Mouse (Mus musculus): ENCODE data around the gene Gm10031. TPM values are rescaled to one million over a fixed set of nuclear protein-coding genes. Genes with fewer than 3 reads are reported as not detected.

Gm10031 gene
- total RNA-seq, 1 experiment from 2014 or later, result 41.3 TPM

DNA sequence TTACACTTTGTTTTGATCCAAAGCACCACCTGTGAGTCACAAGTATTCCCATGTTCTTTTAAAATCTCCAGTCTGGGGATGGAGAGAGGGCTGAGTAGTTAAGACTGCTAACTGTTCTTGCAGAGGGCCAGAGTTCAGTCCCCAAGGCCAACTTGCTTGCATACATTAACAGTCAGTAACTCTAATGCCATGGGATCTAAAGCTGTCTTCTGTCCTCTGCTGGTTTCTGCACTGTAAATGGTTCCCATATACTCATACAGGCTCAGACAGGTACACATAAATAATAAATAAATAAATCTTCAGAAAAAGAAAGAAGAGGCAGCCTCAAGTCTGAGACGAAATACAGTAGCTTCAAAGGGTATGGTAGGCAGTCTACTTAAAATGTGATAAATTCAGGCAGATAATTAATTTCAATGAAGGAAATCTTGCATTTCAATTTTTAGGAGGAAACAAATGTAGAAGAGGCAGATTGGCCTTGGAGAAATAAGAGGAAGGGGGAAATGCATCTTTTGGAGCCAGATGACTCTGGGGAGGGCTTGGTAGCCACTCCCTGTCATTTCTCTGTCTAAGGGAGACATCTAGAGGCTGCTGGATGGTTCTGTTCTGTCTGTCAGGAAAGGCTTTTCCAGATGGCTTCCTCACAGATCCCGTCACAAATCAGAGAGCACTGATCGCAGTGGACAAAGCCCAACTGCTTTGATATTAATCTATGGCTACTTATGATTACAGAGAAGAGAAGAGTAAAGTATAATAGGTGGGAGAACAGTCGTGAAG is 16.2 kb downstream of the Gm10031 start:
- DNase-seq, result peak; percentile 39

DNA sequence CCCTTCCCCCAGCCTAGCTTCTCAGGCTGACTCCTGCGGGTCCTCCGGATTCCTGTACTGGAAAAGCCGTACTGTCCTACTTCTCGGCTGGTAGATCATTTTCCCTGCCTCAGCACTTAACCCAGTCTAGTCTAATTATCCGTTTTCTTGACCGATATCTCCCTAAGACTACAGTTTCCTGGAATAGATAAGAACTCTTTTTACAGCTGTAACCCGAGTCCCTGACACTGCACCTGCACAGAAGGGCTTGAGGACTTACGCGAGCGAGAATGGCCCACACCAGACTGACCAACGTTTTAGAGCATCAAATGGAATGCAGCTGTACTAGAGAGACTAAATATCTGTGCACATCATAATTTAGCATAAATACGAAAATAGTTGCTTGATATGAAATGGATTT is 20.2 kb downstream of the Gm10031 start:
- DNase-seq, result no peak

DNA sequence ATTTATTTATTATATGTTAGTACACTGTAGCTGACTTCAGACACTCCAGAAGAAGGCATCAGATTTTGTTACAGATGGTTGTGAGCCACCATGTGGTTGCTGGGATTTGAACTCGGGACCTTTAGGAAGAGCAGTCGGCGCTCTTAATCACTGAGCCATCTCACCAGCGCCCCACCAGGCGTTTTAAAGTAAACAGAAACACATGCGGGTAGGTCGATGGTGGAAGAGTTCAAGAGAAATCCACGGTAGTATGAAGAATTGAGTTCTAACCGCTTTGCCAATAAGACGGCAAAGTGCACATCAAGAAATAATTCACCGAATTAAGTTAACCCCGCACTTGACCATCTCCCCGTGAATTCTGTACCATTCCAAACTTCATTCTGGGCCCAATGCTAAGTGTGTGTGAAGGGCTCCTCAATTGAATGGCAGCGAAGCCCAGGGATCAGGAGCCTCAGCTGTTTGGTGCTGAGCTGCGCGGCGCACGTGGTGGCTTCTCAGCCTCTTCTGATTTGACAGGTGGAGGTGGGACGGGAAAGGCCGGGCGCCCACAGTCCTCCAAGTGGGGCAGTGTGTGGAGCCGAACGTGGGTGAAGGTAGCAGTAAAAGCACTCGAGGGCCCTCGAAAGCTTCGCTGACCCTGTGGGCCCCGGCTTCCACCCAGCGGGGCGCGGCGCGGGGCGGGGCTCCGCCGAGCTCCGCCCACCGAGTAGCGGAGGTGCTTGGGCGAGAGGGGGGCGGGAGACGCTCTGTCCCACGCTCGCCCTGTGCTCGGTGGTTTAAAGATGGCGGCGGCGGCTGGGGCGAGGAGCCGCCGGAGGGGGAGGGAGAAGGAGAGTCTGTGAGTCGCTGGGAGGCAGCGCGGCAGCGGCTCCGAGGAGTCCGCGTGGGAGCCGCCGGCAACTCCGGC is 34.5 kb downstream of the Gm10031 start, which contains the start of gene Abl2:
Abl2 (plus strand) TSS at position 763 of the 907 bp plus-strand sequence.
- DNase-seq, result peak; percentile 95

DNA sequence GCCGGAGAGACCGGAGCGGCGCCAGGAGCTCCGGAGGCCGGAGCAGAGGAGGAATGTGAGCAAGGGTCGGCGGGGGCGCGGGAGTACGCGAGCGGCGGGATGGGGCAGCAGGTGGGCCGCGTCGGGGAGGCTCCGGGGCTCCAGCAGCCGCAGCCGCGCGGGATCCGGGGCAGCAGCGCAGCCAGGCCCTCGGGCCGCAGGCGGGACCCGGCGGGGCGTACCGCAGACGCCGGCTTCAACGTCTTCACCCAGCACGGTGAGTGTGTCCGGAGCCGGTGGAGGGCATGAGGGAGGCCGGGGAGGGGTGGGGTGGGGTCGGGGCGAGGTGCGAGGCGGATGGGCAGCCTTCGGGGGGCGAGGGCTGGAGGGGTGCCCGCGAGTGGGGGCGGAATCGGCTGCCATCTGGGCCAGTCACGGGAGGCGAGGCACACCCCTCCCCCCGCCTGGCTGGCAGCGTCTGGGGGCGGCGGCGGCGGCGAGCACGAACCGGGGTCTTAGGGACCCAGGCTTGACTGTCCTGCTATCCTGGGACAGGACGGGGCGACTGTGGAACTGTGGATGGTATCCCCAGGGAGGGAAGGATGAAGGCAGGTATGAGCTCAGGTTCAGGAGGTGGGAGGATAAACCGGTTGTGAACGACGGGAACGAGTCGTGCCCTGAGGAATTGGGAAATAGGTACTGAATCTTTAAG is 35.3 kb downstream of the Gm10031 start:
- DNase-seq, result peak; percentile 72

DNA sequence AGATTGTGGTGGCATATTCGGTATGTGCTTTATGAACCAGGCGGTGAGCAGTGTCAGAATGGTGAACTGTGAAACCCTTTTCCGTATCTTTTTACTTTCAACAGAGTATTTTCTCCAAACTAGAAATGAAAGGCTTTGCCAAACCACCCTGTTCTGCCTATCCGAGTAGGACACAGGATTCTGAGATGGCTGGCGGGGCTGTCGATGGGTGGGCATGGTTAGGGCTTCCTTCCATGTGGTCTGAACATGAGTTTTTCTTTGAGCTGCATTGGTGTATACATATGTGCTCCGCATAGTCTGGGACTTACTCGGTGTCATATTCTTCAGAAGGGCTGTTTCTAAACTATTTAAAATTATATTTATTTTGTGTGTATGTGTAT is 35.8 kb downstream of the Gm10031 start:
- no peak for DNase-seq

DNA sequence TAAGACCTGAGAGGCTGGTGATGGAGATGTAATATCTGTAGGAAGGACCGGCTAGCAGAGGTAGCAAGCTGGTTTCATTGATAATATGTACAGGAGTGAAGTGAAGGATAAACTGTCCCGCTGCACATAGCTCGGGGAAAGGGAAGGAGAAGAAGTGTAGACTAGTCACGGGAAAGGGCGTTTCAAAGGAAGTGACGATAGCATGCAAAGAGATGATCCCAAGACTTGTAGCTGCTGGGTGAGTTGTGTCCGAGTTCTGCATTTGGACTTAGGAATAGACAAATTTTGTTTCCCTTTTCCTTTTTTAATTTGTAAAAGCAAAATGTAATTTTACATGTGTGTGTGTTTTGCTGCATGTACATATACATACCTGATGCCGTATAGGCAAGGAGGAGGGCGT is 36.7 kb downstream of the Gm10031 start:
- DNase-seq, result no peak

DNA sequence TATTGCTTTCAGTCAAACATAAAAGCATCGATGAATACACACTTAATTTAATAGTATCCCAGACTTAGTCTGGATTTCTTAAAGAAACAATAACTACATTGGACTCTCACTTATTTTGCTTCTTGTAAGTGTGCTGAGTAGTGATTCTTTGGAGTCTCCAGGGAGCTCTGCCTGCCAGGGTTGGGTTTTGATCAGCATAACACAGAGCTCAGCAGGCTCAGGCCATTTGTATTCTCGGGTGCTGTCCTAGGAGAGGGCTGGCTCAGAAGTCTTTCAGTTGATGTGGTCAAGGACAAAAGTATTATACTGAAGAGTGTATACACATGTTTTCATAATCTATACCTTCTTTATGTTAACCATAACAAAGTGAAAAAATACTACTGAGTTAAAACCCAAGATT is 41.5 kb downstream of the Gm10031 start:
- DNase-seq, result no peak

DNA sequence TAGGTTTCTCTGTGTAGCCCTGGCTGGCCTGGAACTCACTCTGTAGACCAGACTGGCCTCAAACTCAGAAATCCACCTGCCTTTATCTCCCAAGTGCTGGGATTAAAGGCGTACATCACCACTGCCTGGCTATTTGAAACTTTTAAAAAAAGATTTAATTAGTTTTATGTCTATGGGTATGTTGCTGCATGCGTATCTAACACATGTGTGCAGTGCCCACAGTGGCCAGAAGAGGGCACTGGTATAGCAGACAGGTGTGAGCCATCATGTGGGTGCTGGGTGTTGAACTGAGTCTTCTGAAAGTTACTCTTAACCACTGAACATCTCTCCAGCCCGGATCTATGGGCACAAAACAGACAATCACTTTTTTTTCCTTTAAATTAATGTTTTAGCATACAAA is 42.3 kb downstream of the Gm10031 start:
- peak; percentile 34 for DNase-seq

DNA sequence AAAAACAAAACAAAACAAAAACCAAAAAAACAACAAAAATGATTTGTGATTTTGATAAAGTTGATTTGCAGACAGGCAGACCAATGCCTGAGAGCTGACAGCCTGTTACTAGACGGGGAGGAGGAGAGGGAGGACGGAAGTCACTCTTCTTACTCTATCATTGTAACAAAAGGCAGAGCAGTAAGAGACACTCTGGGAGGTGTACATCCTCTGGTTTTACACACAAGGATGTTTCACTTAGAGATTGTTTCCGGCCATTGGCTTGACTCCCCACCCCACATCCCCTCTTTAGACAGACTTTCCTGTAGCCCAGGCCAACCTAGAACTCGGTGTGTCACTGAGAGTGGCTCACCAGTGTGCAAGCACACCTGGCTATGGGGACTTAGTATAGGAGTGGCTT is 45.8 kb downstream of the Gm10031 start:
- DNase-seq, result no peak

DNA sequence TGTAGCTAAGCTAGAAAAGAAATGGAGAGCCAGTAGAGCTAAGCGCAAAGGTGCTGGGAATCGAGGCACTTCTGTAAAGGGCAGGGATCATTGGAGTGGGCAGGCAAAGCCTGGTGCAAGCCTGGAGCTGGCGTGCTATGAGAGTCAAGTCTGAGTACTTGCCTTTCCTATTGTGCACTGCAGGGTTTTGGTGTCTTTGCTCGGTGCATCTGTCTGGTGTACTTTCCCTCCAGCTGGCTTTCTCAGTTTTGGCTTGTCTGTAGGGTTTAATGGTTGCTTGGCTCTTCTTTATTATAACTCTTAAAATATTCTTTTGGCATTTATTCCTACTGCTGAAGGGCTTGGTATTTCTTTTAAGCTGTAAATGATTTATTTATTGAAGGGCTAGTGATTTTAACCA is 49.1 kb downstream of the Gm10031 start:
- no peak for DNase-seq

Other genes with a start within 250 kb of the Gm10031 start
- gene Tdrd5, start 220.3 kb upstream of the Gm10031 start, total RNA-seq (2021), result 0.11 TPM in 1 of 2 replicates, not detected in the other
- gene Nphs2, start 213.3 kb upstream of the Gm10031 start, total RNA-seq (2021), result 0.23 TPM in 1 of 2 replicates, not detected in the other
- gene Gm2000, start 158.0 kb upstream of the Gm10031 start, total RNA-seq (2021), result 602 and 698 TPM in 2 replicates
- gene Axdnd1, start 102.9 kb upstream of the Gm10031 start, total RNA-seq (2021), result 2.7 and 3.3 TPM in 2 replicates
- 623 and 656 TPM in 2 replicates for gene Soat1, start 49.7 kb upstream of the Gm10031 start, total RNA-seq (2021)
- gene Abl2, start 34.8 kb downstream of the Gm10031 start, total RNA-seq (2021), result 19.9 and 20.9 TPM in 2 replicates
- gene Tor3a, start 150.3 kb downstream of the Gm10031 start, total RNA-seq (2021), result 10.6 and 13.8 TPM in 2 replicates
- 40.7 and 42.9 TPM in 2 replicates for gene Fam20b, start 195.1 kb downstream of the Gm10031 start, total RNA-seq (2021)